Mouse (Mus musculus): ENCODE results near the gene Slc25a26. TPM values are rescaled to one million over a fixed set of nuclear protein-coding genes. Genes with fewer than 3 reads are reported as not detected.

Slc25a26 gene
- polyA plus RNA-seq, 2 experiments, result 1.7 to 2.6 TPM

DNA sequence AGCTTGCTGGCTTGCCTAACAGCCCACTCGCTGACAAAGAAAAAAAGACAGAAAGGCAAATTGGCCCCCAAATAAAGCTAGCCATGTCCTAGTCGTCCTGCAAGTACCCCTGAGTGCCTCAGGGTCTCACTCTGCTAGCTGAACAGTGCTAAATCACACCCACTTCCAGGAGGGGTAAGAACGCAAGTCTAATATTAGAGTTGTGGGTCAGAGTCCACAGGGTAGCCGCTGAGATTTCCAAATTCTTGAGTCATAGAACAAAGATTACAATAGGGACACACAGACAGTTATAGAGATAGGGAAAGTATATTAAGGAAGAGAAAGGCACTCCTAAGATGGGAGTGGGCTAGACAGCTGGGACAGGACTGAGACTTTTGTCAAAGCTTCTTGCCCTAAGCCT lies 148.4 kb downstream of the Slc25a26 start:
- Histone ChIP-seq H3K4me3 (ENCODE audit: insufficient read depth in 1 of 2, low read depth in 2 of 2, low read length in 2 of 2) (no peak overlapping the region), H3K27ac (no peak overlapping the region), H3K9ac (replicated peaks) (no peak overlapping the region), H3K9me3 (ENCODE audit: control insufficient read depth, low read length) (no peaks in the 10 kb centered on the region), H3K4me1 (replicated peaks; ENCODE audit: control insufficient read depth in 2 of 2, insufficient read depth in 2 of 2, low read length in 1 of 2) (peaks cover 0 to 9% of the 10 kb centered on the region in 2 experiments; a peak in 2 of 4 replicates), H3K27me3 (ENCODE audit: control insufficient read depth, insufficient read depth, low read length) (no peaks in the 10 kb centered on the region), H3K4me2 (ENCODE audit: low read depth) (no peak overlapping the region), H3K36me3 (replicated peaks; ENCODE audit: control insufficient read depth, insufficient read depth, low read depth) (no peaks in the 10 kb centered on the region)
- ATAC-seq (ENCODE audit: insufficient read depth) (no peak), DNase-seq (ENCODE audit: low read depth in 3 of 3, low spot score in 3 of 3) (no peak)
- WGBS (ENCODE audit: insufficient replicate concordance), result 43% methylated on average over 4 of the region's 4 CpGs
- TF ChIP-seq CTCF (IDR thresholded peaks at IDR 0.05; ENCODE audit: low read depth), result no peak
- no peak for TF ChIP-seq EP300 (IDR thresholded peaks at IDR 0.05; ENCODE audit: low read depth)

- WGBS (ENCODE audit: insufficient replicate concordance), result 62% methylated on average over 1 of the region's 1 CpGs
- Histone ChIP-seq H3K9ac (replicated peaks) (no peak overlapping the region), H3K36me3 (replicated peaks; ENCODE audit: control insufficient read depth, insufficient read depth, low read depth) (no peaks in the 10 kb centered on the region), H3K27me3 (ENCODE audit: control insufficient read depth, insufficient read depth, low read length) (no peaks in the 10 kb centered on the region), H3K4me3 (ENCODE audit: insufficient read depth in 1 of 2, low read depth in 2 of 2, low read length in 2 of 2) (no peak overlapping the region), H3K4me2 (ENCODE audit: low read depth) (no peak overlapping the region), H3K4me1 (replicated peaks; ENCODE audit: control insufficient read depth in 2 of 2, insufficient read depth in 2 of 2, low read length in 1 of 2) (peaks cover 0 to 9% of the 10 kb centered on the region in 2 experiments; a peak in 2 of 4 replicates), H3K27ac (no peak overlapping the region), H3K9me3 (ENCODE audit: control insufficient read depth, low read length) (no peaks in the 10 kb centered on the region)
- DNase-seq (ENCODE audit: low read depth in 3 of 3, low spot score in 3 of 3) (no peak), ATAC-seq (ENCODE audit: insufficient read depth) (no peak)
- TF ChIP-seq CTCF (IDR thresholded peaks at IDR 0.05; ENCODE audit: low read depth), result no peak
- TF ChIP-seq EP300 (IDR thresholded peaks at IDR 0.05; ENCODE audit: low read depth), result no peak
Observed at GRCm38 (mm10) chr6:94649637-94650036, 149.5 kb downstream of the Slc25a26 start.

DNA sequence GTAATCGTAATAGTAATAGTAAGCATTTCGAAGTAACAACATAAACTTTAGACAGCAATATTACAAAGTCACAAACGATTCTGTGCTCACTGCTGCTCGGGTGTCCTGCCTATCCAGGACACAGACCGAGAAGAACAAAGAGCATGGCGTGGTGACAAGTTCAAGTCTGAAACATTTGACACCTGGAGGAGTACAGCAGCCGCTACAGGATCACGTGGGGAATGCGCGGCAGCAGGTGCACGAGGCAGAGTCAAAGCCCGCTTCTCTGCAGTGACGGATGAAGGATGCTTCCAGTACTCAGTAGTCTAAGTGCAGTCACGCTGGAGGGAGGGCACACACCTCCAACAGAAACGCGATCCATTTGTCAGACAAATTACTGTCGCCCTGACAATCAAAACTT lies 151.4 kb downstream of the Slc25a26 start:
- Histone ChIP-seq H3K4me2 (ENCODE audit: low read depth) (no peak overlapping the region), H3K9ac (replicated peaks) (no peak overlapping the region), H3K27me3 (ENCODE audit: control insufficient read depth, insufficient read depth, low read length) (no peaks in the 10 kb centered on the region), H3K27ac (no peak overlapping the region), H3K4me3 (ENCODE audit: insufficient read depth in 1 of 2, low read depth in 2 of 2, low read length in 2 of 2) (no peak overlapping the region), H3K4me1 (replicated peaks; ENCODE audit: control insufficient read depth in 2 of 2, insufficient read depth in 2 of 2, low read length in 1 of 2) (peaks cover 0 to 9% of the 10 kb centered on the region in 2 experiments; a peak in 2 of 4 replicates), H3K9me3 (ENCODE audit: control insufficient read depth, low read length) (no peaks in the 10 kb centered on the region), H3K36me3 (replicated peaks; ENCODE audit: control insufficient read depth, insufficient read depth, low read depth) (no peaks in the 10 kb centered on the region)
- DNase-seq (ENCODE audit: low read depth in 3 of 3, low spot score in 3 of 3), result no peak
- WGBS (ENCODE audit: insufficient replicate concordance), result 60% methylated on average over 17 of the region's 17 CpGs
- no peak for TF ChIP-seq EP300 (IDR thresholded peaks at IDR 0.05; ENCODE audit: low read depth)
- TF ChIP-seq CTCF (IDR thresholded peaks at IDR 0.05; ENCODE audit: low read depth), result no peak
- ATAC-seq (ENCODE audit: insufficient read depth), result no peak

DNA sequence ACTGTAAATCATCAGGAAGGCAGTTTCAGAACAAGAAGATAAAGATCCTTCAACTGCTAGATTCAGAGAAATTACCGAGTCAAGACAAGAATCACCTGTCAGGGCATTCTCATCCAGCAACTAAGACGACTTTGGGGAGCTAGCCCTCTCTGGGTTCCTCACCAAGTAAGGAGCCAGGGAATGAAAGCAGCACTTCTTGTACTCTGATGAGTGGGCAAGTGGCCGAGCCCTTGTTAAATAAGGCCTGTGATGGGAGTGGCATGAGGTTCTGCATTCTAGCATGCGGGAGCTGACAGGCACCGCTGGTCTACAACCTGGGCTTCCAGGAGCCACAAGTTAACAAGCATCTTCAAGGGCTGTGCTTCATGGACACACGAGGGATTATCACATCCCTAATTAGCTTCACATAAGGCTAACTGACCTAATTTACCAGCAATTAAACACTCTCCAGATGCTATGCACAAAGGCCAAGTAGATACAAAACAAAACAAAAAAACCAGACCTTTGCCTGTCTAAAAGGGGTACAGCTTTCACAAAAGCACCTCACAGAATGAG lies 152.6 kb downstream of the Slc25a26 start:
- DNase-seq (ENCODE audit: low read depth in 3 of 3, low spot score in 3 of 3) (no peak), ATAC-seq (ENCODE audit: insufficient read depth) (no peak)
- H3K4me2 ChIP-seq (ENCODE audit: low read depth), result no peak overlapping the region
- TF ChIP-seq CTCF (IDR thresholded peaks at IDR 0.05; ENCODE audit: low read depth), result no peak
- no peak for TF ChIP-seq EP300 (IDR thresholded peaks at IDR 0.05; ENCODE audit: low read depth)
- no peaks in the 10 kb centered on the region for H3K36me3 ChIP-seq (replicated peaks; ENCODE audit: control insufficient read depth, insufficient read depth, low read depth)
- 63% methylated on average over 6 of the region's 6 CpGs for WGBS (ENCODE audit: insufficient replicate concordance)
- H3K4me3 ChIP-seq (ENCODE audit: insufficient read depth in 1 of 2, low read depth in 2 of 2, low read length in 2 of 2), result no peak overlapping the region
- H3K27me3 ChIP-seq (ENCODE audit: control insufficient read depth, insufficient read depth, low read length), result no peaks in the 10 kb centered on the region
- no peak overlapping the region for H3K9ac ChIP-seq (replicated peaks)
- peaks cover 0 to 7% of the 10 kb centered on the region in 2 experiments; a peak in 2 of 4 replicates for H3K4me1 ChIP-seq (replicated peaks; ENCODE audit: control insufficient read depth in 2 of 2, insufficient read depth in 2 of 2, low read length in 1 of 2)
- H3K9me3 ChIP-seq (ENCODE audit: control insufficient read depth, low read length), result no peaks in the 10 kb centered on the region
- H3K27ac ChIP-seq, result no peak overlapping the region

GRCm38 (mm10) chr6:94653388-94654316 lies 153.5 kb downstream of the Slc25a26 start:
- no peak for DNase-seq (ENCODE audit: low read depth in 3 of 3, low spot score in 3 of 3)
- Histone ChIP-seq H3K9me3 (ENCODE audit: control insufficient read depth, low read length) (no peaks in the 10 kb centered on the region), H3K4me1 (replicated peaks; ENCODE audit: control insufficient read depth in 2 of 2, insufficient read depth in 2 of 2, low read length in 1 of 2) (peaks cover 0 to 2% of the 10 kb centered on the region in 2 experiments; a peak in 1 of 4 replicates), H3K27me3 (ENCODE audit: control insufficient read depth, insufficient read depth, low read length) (no peaks in the 10 kb centered on the region), H3K4me2 (ENCODE audit: low read depth) (no peak overlapping the region), H3K9ac (replicated peaks) (no peak overlapping the region), H3K27ac (no peak overlapping the region), H3K4me3 (ENCODE audit: insufficient read depth in 1 of 2, low read depth in 2 of 2, low read length in 2 of 2) (no peak overlapping the region), H3K36me3 (replicated peaks; ENCODE audit: control insufficient read depth, insufficient read depth, low read depth) (no peaks in the 10 kb centered on the region)
- ATAC-seq (ENCODE audit: insufficient read depth), result no peak
- WGBS (ENCODE audit: insufficient replicate concordance), result 53% methylated on average over 10 of the region's 10 CpGs
- TF ChIP-seq CTCF (IDR thresholded peaks at IDR 0.05; ENCODE audit: low read depth) (no peak), EP300 (IDR thresholded peaks at IDR 0.05; ENCODE audit: low read depth) (no peak)

Small RNA genes lying within 50 kb of the gene (microRNA-seq; reads per million reads assigned to microRNA genes)
- not detected for gene Mir7041

Other genes starting within 250 kb of the Slc25a26 start
- 0.96 and 1.3 TPM in 2 replicates for gene Magi1, start 216.4 kb upstream of the Slc25a26 start, polyA plus RNA-seq (2012; rRNA removed)
- 0.78 and 1.1 TPM in 2 replicates for gene Magi1, start 216.4 kb upstream of the Slc25a26 start, polyA plus RNA-seq (2014; fragmentation: Nextera tagmentation; extraction: Ambion mirVana)
- 2.7 TPM in 2 replicates for gene Lrig1, start 199.8 kb downstream of the Slc25a26 start, polyA plus RNA-seq (2012; rRNA removed)
- 1.7 and 2.8 TPM in 2 replicates for gene Lrig1, start 199.8 kb downstream of the Slc25a26 start, polyA plus RNA-seq (2014; fragmentation: Nextera tagmentation; extraction: Ambion mirVana)

All from liver, embryonic 14.5 days (tissue).